Mouse (Mus musculus) gastrocnemius, adult 2 months (tissue): ENCODE results near the gene Tex261. TPM values are rescaled to one million over a fixed set of nuclear protein-coding genes. Genes with fewer than 3 reads are reported as not detected.

ENCODE experiments used
- DNase-seq: peaks from one replicate; pipeline ENCODE4 v3.0.0; 2022
- H3K27ac ChIP-seq: fragments of 200-600 bp; 2 replicates; pipeline ENCODE4 v1.8.1; 2022; ENCODE audit warnings: mild to moderate bottlenecking
- H3K4me3 ChIP-seq: fragments of 200-600 bp; 2 replicates; pipeline ENCODE4 v1.8.1; 2022; ENCODE audit warnings: mild to moderate bottlenecking, moderate library complexity
- CTCF ChIP-seq: fragments of 200-600 bp; IDR thresholded peaks from 2 replicates; pipeline ENCODE4 v1.8.1; 2022; ENCODE audit warnings: antibody characterized with exemption, mild to moderate bottlenecking, moderate library complexity
- intact Hi-C: fragments of 180-260 bp; cut with DNase I; formaldehyde crosslinking; loops from one replicate; pipeline ENCODE4 v1.15.1; 2025
- total RNA-seq, 2 experiments: library from RNA; stranded (reverse); gene quantifications; 2 replicates each; pipeline ENCODE4 v1.2.3; 2021

The Tex261 gene
- total RNA-seq, 2 experiments from 2014 or later, result 42.0 to 47.9 TPM

DNA sequence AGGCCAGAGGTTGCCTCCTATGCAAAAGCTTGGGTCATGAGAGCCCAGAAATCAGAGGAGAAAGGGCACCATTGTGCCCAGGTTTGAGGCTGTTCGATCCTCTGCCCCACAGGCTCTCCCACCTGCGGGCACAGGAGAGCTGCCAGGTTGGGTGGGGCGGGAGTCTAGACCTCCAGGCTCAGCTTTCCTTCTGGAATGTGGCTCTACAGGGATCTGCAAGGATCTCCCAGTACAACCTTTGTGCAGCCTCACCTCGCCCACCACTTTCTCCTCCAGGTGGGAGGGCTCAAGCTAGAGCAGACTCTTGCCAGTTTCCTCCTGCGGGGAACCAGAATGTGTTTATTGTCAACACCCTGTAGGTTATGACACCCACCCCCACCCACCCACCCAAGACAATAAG lies 31.1 kb downstream of the Tex261 start:
- intact Hi-C loops, result no loop called here
- H3K4me3 ChIP-seq, result no peak overlapping the region
- DNase-seq, result no peak
- no peak for TF ChIP-seq CTCF
- H3K27ac ChIP-seq, result no peak overlapping the region

GRCm38 (mm10) chr6:83744126-83744525 lies 31.5 kb downstream of the Tex261 start:
- intact Hi-C loops, result no loop called here
- Histone ChIP-seq H3K4me3 (no peak overlapping the region), H3K27ac (no peak overlapping the region)
- DNase-seq, result no peak
- no peak for TF ChIP-seq CTCF

DNA sequence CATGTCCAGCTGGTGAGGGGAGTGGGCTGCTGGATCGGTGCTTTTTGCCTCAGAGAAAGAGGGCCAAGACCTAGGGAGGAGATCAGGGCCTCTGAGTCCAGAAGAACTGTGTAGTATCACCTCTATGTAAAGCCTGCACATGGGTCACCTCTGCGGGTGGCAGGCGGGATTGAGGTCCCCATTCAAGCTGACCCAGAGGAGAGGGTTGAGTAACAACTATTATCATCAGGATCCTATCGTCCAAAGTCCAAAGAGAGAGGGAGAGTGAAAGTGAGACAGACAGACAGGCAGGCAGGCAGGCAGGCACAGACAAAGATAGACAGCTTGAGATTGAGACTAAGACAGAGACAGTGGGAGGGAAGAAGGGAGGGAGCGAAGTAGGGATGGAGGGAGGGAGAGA lies 32.4 kb downstream of the Tex261 start:
- TF ChIP-seq CTCF, result no peak
- no peak overlapping the region for H3K27ac ChIP-seq
- no peak overlapping the region for H3K4me3 ChIP-seq
- intact Hi-C loops, result no loop called here
- no peak for DNase-seq

DNA sequence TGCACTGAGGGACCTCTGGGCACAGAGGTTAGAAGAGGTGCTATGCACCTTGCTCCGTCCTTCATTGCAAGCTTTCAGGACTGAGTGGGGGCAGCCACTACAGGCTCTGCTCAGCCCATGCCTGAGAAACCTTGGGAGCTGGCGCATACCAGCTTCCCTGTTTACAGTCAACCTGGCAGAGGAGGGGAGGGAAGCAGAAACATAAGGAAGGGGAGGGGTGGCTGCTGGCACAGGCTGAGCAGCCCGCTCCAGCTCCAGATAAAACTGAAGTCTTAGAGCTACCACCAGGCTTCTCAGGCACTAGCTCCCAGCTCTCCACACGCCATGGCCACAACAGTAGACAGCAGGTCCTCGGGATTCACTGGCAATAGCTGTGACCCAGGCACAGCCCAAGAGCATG lies 32.9 kb downstream of the Tex261 start, which contains the start of gene Atp6v1b1:
TSS of gene Atp6v1b1 (plus strand) at position 230 of the 400 bp plus-strand sequence.
- no peak for DNase-seq
- Histone ChIP-seq H3K4me3 (no peak within 1 kb of the TSS), H3K27ac (no peak within 1 kb of the TSS)
- no peak for TF ChIP-seq CTCF
- intact Hi-C loops, result no loop called here

DNA sequence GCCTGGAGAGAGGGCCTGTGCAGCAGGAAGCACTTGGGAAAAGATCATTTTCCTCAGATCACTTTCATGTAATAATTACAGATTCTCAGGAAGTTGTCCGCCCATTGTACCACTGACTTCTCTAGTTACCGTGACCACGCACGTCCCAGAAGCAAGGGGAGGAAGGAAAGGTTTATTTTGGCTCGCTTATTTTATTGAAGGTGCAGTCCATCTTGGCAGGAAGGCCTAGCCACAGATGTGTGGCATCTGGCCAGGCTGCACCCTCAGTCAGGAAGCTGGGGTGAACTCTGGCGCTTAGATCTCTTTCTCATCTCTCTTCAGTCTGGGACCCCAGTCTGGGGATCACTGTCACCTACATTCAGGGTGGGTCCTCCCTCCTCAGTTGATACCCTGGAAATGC lies 37.0 kb downstream of the Tex261 start:
- TF ChIP-seq CTCF, result no peak
- H3K4me3 ChIP-seq, result no peak overlapping the region
- H3K27ac ChIP-seq, result no peak overlapping the region
- DNase-seq, result no peak
- intact Hi-C loops, result no loop called here

GRCm38 (mm10) chr6:83737311-83737710 lies 38.3 kb downstream of the Tex261 start:
- no peak for DNase-seq
- TF ChIP-seq CTCF, result no peak
- intact Hi-C loops, result no loop called here
- H3K4me3 ChIP-seq, result no peak overlapping the region
- H3K27ac ChIP-seq, result no peak overlapping the region

- no peak overlapping the region for H3K4me3 ChIP-seq
- intact Hi-C loops, result loop anchor here (1.0 kb wide), 1 partner anchor 37 kb away; no protein-coding TSS in a partner anchor
- no peak overlapping the region for H3K27ac ChIP-seq
- DNase-seq, result peak; percentile 82
- TF ChIP-seq CTCF, result peak; percentile 86
These were observed 44.5 kb downstream of the Tex261 start for GRCm38 (mm10) chr6:83731128-83731527.

- DNase-seq, result no peak
- Histone ChIP-seq H3K4me3 (no peak overlapping the region), H3K27ac (no peak overlapping the region)
- TF ChIP-seq CTCF, result no peak
- intact Hi-C loops, result no loop called here
These were observed 46.2 kb downstream of the Tex261 start for GRCm38 (mm10) chr6:83729350-83729970.

DNA sequence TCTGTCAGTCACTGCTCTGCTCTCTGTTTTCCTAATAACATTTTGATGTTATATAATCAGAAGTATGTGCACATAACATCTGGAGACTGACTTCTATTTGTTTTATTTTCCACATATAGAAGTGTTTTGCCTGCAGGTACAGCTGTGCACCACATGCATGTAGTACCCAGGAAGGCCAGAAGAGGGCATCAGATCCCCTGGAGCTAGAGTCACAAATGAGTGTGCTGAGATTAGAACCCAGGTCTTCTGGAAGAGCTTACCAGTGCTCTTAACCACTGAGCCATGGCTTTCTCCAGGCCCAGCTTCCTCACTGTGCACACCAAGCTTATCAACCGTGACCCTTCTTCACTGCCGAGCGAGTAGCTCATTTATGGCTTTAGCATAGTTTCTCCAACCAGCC lies 47.1 kb downstream of the Tex261 start:
- intact Hi-C loops, result no loop called here
- no peak overlapping the region for H3K27ac ChIP-seq
- no peak for DNase-seq
- H3K4me3 ChIP-seq, result no peak overlapping the region
- TF ChIP-seq CTCF, result peak; percentile 62

DNA sequence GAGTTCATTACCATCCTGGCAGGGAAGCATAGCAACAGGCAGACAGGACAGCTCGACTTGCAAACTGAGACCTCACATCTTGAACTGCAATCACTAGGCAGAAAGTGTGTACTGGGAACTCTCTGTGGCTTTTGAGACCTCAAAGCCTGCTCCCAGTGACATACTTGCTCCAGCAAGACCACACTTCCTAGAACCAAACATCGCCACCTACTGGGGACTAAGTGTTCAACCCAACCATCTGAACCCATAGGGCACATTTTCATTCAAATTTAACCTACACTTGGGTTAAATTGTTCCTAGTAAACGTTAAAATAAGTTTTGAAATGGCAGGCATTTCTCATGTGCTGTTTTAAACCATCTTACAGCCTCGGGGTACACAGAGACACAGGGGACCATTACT lies 48.4 kb downstream of the Tex261 start:
- TF ChIP-seq CTCF, result peak; percentile 37; the same call in 1 of the 2 replicates
- no peak for DNase-seq
- H3K4me3 ChIP-seq, result no peak overlapping the region
- H3K27ac ChIP-seq, result no peak overlapping the region
- intact Hi-C loops, result no loop called here

GRCm38 (mm10) chr6:83722526-83722925 lies 53.1 kb downstream of the Tex261 start:
- intact Hi-C loops, result no loop called here

More at GRCm38 (mm10) chr6:83722526-83722925, 53.1 kb downstream of the Tex261 start:
- no peak overlapping the region for H3K27ac ChIP-seq
- H3K4me3 ChIP-seq, result no peak overlapping the region
- no peak for TF ChIP-seq CTCF
- no peak for DNase-seq

Other genes starting within 250 kb of the Tex261 start
- gene Actg2, start 239.5 kb downstream of the Tex261 start, total RNA-seq, result under 1 TPM; 0.31 to 0.47 TPM
- 1 to 10 TPM; 5.2 to 7.4 TPM for gene Stambp, start 203.1 kb downstream of the Tex261 start, total RNA-seq
- gene Clec4f, start 119.6 kb downstream of the Tex261 start, total RNA-seq, result not detected
- gene Cd207, start 98.0 kb downstream of the Tex261 start, total RNA-seq, result not detected
- not detected for gene Vax2, start 64.5 kb downstream of the Tex261 start, total RNA-seq
- gene Atp6v1b1, start 32.8 kb downstream of the Tex261 start, total RNA-seq, result not detected
- gene Ankrd53, start 13.2 kb downstream of the Tex261 start, total RNA-seq, result not detected
- 1 to 10 TPM; 5.3 to 5.5 TPM for gene Nagk, start 19.2 kb upstream of the Tex261 start, total RNA-seq
- 100 to 1,000 TPM in 1 of 2 experiments, 10 to 100 TPM in 1; 89.1 to 102 TPM for gene Paip2b, start 55.9 kb upstream of the Tex261 start, total RNA-seq
- 10 to 100 TPM; 50.4 to 52.1 TPM for gene Zfp638, start 91.3 kb upstream of the Tex261 start, total RNA-seq
- 10 to 100 TPM; 70.1 to 76.4 TPM for gene Dysf, start 232.8 kb upstream of the Tex261 start, total RNA-seq